Mouse (Mus musculus) ES-Bruce4 (cell line): ENCODE data around the gene Borcs7. TPM values are rescaled to one million over a fixed set of nuclear protein-coding genes. Genes with fewer than 3 reads are reported as not detected.

Source experiments
- H3K27ac ChIP-seq: 2 replicates; pipeline ENCODE4 v1.5.1; 2012; ENCODE audit warnings: low read length, inconsistent platforms; ENCODE audit not compliant: insufficient read depth
- H3K27me3 ChIP-seq: 2 replicates; pipeline ENCODE4 v1.6.1; 2012; ENCODE audit warnings: mild to moderate bottlenecking, low read length, inconsistent platforms; ENCODE audit not compliant: control insufficient read depth, poor library complexity, insufficient read depth, severe bottlenecking
- H3K36me3 ChIP-seq: 2 replicates; pipeline ENCODE4 v1.6.1; 2012; ENCODE audit warnings: inconsistent platforms, mild to moderate bottlenecking, low read length, moderate library complexity; ENCODE audit not compliant: control insufficient read depth, poor library complexity, insufficient read depth, severe bottlenecking
- H3K4me1 ChIP-seq: one replicate; pipeline ENCODE4 v1.8.1; 2011; ENCODE audit warnings: low read length; ENCODE audit not compliant: control insufficient read depth, insufficient read depth
- H3K4me3 ChIP-seq: 2 replicates; pipeline ENCODE4 v1.5.1; 2011; ENCODE audit warnings: low read depth, mild to moderate bottlenecking, low read length
- H3K9ac ChIP-seq: 2 replicates; pipeline ENCODE4 v1.6.1; 2012; ENCODE audit warnings: low read depth, mild to moderate bottlenecking, inconsistent platforms; ENCODE audit not compliant: poor library complexity, severe bottlenecking
- H3K9me3 ChIP-seq: replicated peaks from 2 replicates; pipeline ENCODE4 v1.6.1; 2012; ENCODE audit warnings: mild to moderate bottlenecking, low read length, inconsistent platforms; ENCODE audit not compliant: control insufficient read depth, poor library complexity, insufficient read depth, severe bottlenecking
- CTCF ChIP-seq: IDR thresholded peaks from one replicate; pipeline ENCODE4 v1.8.1; 2011; ENCODE audit warnings: low read depth, low read length
- EP300 ChIP-seq: IDR thresholded peaks from 2 replicates; pipeline ENCODE4 v1.6.1; 2011; ENCODE audit warnings: low read depth, low read length; ENCODE audit not compliant: insufficient read depth
- POLR2A ChIP-seq: IDR thresholded peaks from one replicate; pipeline ENCODE4 v1.8.1; 2011; ENCODE audit warnings: low read length; ENCODE audit not compliant: insufficient read depth
- polyA plus RNA-seq: library from polyadenylated mRNA; stranded (reverse); fragments of >200 nt; gene quantifications from 2 replicates; pipeline ENCODE4 v1.2.4, GENCODE M21; 2011; ENCODE audit warnings: low read depth; ENCODE audit not compliant: missing spikeins, insufficient read depth, insufficient read length

Gene Borcs7
- polyA plus RNA-seq, result 2.5 and 3.6 TPM in 2 replicates

- no peaks in the 10 kb centered on the region for H3K4me1 ChIP-seq
- peak within 1 kb of the TSS; percentile 75 for H3K9ac ChIP-seq
- TF ChIP-seq POLR2A (no peak), CTCF (no peak), EP300 (no peak)
- H3K27ac ChIP-seq, result no peak within 1 kb of the TSS
- H3K27me3 ChIP-seq, result no peaks in the 10 kb centered on the region
- H3K36me3 ChIP-seq, result no peaks in the 10 kb centered on the region
- no peaks in the 10 kb centered on the region for H3K9me3 ChIP-seq
- peak within 1 kb of the TSS; percentile 89 for H3K4me3 ChIP-seq
These were observed at the start of gene Borcs7 for GRCm38 (mm10) chr19:46689460-46690372. Gene Borcs7, plus strand, starts transcription at chr19:46689906.

GRCm38 (mm10) chr19:46640780-46641179 is 48.9 kb upstream of the Borcs7 start:
- Histone ChIP-seq H3K27ac (no peak overlapping the region), H3K4me3 (no peak overlapping the region), H3K36me3 (no peaks in the 10 kb centered on the region), H3K9ac (no peak overlapping the region), H3K4me1 (peaks cover 5% of the 10 kb centered on the region), H3K27me3 (no peaks in the 10 kb centered on the region), H3K9me3 (no peaks in the 10 kb centered on the region)
- no peak for TF ChIP-seq CTCF
- TF ChIP-seq POLR2A, result no peak
- no peak for TF ChIP-seq EP300

- H3K27ac ChIP-seq, result no peak overlapping the region
- H3K36me3 ChIP-seq, result no peaks in the 10 kb centered on the region
- peaks cover 5% of the 10 kb centered on the region for H3K4me1 ChIP-seq
- no peaks in the 10 kb centered on the region for H3K9me3 ChIP-seq
- no peak overlapping the region for H3K9ac ChIP-seq
- H3K4me3 ChIP-seq, result no peak overlapping the region
- no peaks in the 10 kb centered on the region for H3K27me3 ChIP-seq
- TF ChIP-seq POLR2A (no peak), EP300 (no peak), CTCF (no peak)
These were observed 48.2 kb upstream of the Borcs7 start for GRCm38 (mm10) chr19:46641420-46642085.

GRCm38 (mm10) chr19:46642136-46642753 is 47.5 kb upstream of the Borcs7 start:
- H3K4me1 ChIP-seq, result peaks cover 5% of the 10 kb centered on the region
- no peak overlapping the region for H3K27ac ChIP-seq
- H3K9ac ChIP-seq, result no peak overlapping the region
- no peaks in the 10 kb centered on the region for H3K9me3 ChIP-seq
- H3K36me3 ChIP-seq, result no peaks in the 10 kb centered on the region
- TF ChIP-seq CTCF (no peak), EP300 (no peak), POLR2A (no peak)
- no peaks in the 10 kb centered on the region for H3K27me3 ChIP-seq
- no peak overlapping the region for H3K4me3 ChIP-seq

- H3K4me1 ChIP-seq, result peaks cover 5% of the 10 kb centered on the region
- no peak overlapping the region for H3K4me3 ChIP-seq
- no peak overlapping the region for H3K9ac ChIP-seq
- H3K9me3 ChIP-seq, result no peaks in the 10 kb centered on the region
- no peaks in the 10 kb centered on the region for H3K36me3 ChIP-seq
- no peak overlapping the region for H3K27ac ChIP-seq
- TF ChIP-seq CTCF, result no peak
- TF ChIP-seq POLR2A, result no peak
- no peak for TF ChIP-seq EP300
- H3K27me3 ChIP-seq, result no peaks in the 10 kb centered on the region
These were observed 46.5 kb upstream of the Borcs7 start for GRCm38 (mm10) chr19:46643236-46643635.
